Mouse (Mus musculus): ENCODE data around the gene Enox1.
"Not testable (repeated sequence)": the region's sequence is repeated elsewhere in the genome, so short reads cannot be mapped to it uniquely, and the experiment has no call there.

Enox1 gene

DNA sequence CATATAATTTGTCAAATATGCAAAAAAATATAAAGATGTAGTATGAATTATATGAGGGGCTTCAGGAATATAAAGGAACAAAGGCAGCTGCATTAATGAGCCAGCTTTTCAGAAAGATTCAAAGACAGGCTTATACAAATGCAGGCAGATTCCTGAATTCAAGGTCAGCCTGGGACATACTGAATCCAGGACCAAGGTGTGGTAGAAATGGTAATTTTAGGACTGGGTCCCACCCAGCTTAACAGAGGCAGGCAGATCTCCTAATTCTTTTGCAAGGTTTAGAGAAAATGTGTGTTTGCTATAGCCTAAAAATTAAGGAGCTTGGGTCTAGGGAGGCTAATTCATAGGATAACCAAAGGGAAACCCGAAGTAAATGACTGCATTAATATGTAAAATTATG is 363.1 kb downstream of the Enox1 start:
- CTCF ChIA-PET = no interaction called here

GRCm38 (mm10) chr14:77524303-77524702 is 367.7 kb downstream of the Enox1 start:
- CTCF ChIA-PET = interaction anchor here (0.7 kb wide), 1 partner anchor 28 kb away, joined by 3 read pairs; no protein-coding TSS in a partner anchor

DNA sequence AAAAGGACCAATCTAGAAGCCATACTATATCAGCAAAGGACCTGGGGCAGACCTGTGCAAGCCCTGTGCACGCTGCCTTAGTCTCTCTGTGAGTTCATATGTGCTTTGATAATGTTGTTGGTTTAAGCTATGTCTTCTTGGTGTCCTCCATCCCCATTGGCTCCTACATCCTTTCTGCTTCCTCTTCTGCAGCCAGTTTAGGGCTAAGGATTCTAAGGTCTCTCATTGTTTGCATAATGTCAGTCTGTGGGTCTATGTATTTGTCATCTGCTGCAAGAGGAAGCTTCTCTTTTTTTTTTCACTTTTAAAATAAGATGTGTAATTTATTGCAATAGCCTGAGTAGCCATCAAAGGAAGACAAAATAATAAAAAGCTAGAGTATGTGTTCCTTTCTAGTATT is 369.7 kb downstream of the Enox1 start:
- CTCF ChIA-PET = interaction anchor here (0.7 kb wide), 1 partner anchor 76 kb away, joined by 24 read pairs; no protein-coding TSS in a partner anchor

DNA sequence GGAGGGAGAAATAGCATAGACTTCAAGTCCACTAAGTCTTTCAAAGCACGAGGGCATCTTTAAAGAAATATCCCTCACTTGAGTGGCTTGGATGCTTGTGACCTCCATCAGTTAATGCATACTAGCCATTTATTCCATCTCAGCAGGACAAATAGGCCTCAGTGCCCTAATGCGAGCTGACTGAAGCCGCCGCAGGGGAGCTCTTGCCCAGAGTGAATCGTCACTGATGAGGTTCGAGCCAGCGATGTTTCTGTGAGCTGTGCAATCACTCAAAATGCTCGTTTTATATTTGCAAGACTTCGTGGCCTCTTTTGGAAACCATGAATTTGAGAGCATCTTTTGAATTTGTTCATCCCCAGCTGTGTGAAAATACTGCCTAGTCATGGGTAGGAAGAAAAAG is 372.6 kb downstream of the Enox1 start:
- CTCF ChIA-PET = no interaction called here

DNA sequence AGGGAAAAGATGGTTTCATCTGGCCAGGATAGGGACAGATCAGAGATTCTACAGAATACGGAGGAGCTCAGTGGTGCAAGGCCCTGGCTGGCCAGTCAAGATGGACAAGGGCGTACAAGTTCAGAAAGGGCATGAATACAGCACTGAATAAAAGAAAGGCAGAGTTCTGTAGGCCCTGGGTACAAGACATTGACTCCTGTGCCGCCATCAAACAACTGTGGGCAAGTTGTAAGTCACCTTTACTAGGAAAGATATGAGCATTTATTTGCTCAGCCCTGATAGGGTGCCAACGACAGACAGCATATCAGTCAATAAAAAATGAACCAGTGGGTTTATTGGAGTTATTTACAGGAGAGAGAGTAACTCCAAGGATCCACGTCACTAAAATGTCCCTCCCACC is 373.1 kb downstream of the Enox1 start:
- CTCF ChIA-PET = no interaction called here

DNA sequence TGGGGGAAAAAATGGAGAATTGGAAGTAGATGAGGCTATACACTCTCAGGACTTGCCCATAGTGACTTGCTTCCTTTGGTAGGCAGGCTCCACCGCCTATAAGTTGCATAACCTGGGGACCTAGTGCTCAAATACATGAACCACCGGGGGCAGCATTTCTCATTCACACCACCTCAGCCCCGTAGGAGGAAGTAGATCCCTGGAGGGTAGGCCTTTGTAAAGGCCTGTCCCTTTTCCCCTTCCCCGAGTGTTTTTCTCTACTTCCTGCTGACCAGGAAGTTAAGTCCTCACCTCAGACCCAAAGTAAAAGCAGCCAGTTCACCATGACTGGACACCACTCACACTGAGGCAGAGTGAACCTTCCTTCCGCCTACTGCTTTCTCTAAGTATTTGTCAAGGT is 377.1 kb downstream of the Enox1 start:
- CTCF ChIA-PET = no interaction called here

DNA sequence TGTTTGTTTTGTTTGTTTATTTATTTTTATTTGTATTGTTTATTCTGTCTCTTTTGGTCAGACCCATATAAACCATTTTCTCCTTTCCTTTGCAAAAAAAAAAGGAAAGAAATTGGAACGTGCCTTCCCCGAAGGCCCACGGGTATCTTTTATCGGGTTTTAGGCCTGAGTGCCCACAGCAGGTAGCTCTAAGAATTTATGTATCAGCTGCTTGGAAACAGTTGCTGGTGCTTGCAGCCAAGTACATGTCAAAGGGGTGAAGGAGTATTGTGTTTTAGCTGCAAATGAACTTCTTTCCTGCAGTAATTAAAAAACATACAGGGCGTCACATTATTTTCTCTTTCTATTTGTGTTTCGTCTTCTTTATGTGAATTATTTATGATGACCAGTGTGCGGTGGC is 377.6 kb downstream of the Enox1 start:
- CTCF ChIA-PET = no interaction called here

GRCm38 (mm10) chr14:77536592-77536991 is 380.0 kb downstream of the Enox1 start:
- CTCF ChIA-PET = no interaction called here

DNA sequence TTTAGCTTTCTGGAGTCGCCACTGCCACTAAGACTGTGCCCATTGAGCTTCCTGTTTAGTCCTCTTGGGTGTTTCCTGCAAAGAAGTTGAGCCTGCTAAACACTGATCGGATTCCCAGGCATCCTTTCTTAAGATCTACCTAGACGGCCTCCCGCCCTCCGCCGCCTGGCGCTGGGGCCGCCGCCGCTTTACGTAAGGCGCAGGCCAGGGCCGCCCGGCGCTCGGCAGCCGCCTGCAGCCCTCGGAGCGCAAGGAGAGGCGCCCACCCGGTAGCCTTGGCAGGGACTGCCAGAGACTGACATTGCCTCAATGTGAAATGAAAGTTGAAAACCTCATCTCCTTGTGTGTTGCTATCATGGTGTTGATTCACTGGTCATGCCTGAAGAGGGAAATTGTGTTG is 383.0 kb downstream of the Enox1 start:
- CTCF ChIA-PET = not testable (repeated sequence)

DNA sequence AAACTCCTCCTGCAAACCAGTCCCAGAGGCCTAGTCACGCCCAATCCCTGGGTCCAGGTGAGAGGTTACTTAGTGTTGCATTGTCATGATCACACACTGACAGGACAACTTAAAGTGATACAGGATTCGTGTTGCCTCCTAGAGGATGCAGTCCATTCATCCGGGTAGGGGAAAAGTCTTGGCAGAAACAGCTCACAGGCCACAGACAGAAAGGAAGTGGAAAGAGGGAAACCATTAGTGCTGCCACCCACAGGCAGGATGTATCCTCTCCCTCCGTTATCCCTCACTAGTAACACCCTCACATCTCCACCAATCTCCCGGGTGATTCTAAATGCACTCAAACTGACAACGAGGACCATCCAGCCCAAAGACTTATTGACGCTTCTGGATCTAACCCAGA is 385.4 kb downstream of the Enox1 start:
- CTCF ChIA-PET = no interaction called here

- CTCF ChIA-PET = no interaction called here
These were observed 390.1 kb downstream of the Enox1 start for GRCm38 (mm10) chr14:77546531-77547274.

DNA sequence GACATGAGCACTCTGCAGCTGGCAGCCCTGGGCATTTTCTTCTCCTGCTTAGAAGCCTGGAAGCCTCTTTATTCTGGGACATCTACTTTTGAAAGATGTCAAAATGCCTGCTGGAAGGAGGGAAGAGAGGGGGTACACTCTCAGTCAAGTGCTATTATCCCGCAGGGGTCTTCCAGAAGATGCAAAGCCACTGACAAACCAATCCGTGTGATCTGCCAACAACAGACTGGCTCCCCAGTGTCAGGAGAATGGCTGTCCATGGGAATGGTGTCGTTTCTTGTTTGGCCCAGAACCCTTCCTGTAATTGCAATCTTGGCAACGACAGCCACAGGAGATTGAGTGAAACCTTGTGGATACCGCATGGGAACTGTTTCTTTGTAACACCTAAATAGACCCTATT is 390.8 kb downstream of the Enox1 start:
- CTCF ChIA-PET = no interaction called here

GRCm38 (mm10) chr14:77548963-77549362 is 392.4 kb downstream of the Enox1 start:
- CTCF ChIA-PET = no interaction called here

- CTCF ChIA-PET = no interaction called here
These were observed 401.0 kb downstream of the Enox1 start for GRCm38 (mm10) chr14:77557446-77558070.

- CTCF ChIA-PET = no interaction called here
These were observed 402.3 kb downstream of the Enox1 start for GRCm38 (mm10) chr14:77558910-77559309.

DNA sequence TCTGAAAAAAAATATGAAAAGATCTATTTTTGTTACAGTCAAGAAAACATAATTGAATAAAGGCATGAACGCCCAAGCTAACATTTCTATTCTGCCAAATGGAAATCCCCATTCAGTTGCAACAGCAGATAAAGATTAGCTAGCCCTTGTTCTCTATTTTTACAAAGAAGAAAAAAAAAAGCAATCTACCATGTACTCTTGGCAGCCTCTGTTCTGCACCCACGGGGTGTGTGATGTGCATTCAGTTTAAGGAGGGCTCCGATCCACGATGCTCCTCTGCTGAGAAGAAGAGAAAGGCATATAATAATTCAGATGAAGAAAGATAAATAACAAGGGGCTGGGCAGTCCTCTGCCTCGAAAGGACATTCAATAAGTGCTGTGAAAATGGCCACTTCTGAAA is 403.2 kb downstream of the Enox1 start:
- CTCF ChIA-PET = interaction anchor here (0.6 kb wide), 1 partner anchor 497 kb away, joined by 3 read pairs; no protein-coding TSS in a partner anchor

GRCm38 (mm10) chr14:77561808-77562583 is 405.4 kb downstream of the Enox1 start:
- CTCF ChIA-PET = no interaction called here

- CTCF ChIA-PET = no interaction called here
These were observed 407.4 kb downstream of the Enox1 start for GRCm38 (mm10) chr14:77563922-77564321.

DNA sequence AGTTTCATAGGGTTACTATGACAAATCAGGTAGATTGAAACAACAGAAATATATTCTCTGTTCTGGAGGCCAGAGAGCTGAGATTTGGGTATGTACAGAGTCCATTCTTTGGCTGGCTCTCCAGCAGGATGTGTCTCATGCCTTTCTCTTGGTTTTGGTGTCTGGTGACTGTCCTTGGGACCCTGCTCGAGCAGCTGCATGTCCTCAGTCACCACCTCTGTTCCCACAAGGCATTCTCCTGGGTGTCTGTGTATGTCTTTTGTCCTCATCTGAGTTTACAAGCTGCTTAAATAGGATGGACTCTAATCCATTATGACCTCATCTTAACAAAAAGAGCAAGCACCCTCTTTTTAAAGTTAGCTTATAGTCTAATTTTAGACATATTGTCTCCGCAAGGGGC is 410.6 kb downstream of the Enox1 start:
- CTCF ChIA-PET = no interaction called here

DNA sequence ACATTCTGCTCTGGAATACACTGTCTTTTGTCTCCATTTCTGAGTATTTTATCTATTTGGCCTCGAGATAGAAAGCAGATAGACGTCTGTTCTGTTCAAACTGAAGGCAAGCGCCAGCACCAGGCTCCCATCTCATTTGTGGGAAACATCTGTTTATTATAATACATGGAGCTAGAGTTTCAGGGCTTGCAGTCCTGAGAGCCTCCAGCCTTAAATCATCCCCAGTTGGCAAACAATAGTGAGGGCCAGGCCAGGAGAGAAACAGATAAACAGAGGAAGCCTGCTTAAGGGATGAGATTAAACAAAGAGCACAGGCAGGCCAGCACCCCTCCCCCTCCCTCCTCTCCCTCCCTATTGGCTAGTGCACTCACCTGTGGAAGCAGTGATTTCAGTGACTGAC is 417.9 kb downstream of the Enox1 start:
- CTCF ChIA-PET = no interaction called here

DNA sequence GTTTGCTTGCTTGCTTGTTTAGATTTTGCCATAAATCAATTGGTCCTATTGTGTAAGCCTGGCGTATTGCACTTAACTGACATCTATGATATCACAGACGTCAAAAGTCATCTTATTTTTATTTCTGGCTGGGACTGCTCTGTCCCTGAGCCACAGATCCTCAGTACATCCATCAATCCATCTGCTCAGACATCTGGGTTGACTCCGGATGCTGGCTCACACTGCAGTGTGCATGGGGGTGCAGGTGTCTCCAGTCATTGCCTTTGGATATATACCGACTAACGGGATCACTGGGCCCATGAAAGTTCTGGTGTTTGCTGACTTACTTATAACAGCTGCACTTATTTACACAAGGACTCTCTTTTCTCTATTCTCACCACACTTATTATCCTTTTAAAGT is 419.8 kb downstream of the Enox1 start:
- CTCF ChIA-PET = no interaction called here

GRCm38 (mm10) chr14:77577481-77578251 is 421.1 kb downstream of the Enox1 start:
- CTCF ChIA-PET = no interaction called here
